Mouse (Mus musculus): ENCODE measurements at regions not wholly inside any gene's neighbourhood (a gene's known extent, or its start where the extent isn't known, plus 50 kb on each side); places are given as distances from the start of the nearest gene placed in this dataset.

DNA sequence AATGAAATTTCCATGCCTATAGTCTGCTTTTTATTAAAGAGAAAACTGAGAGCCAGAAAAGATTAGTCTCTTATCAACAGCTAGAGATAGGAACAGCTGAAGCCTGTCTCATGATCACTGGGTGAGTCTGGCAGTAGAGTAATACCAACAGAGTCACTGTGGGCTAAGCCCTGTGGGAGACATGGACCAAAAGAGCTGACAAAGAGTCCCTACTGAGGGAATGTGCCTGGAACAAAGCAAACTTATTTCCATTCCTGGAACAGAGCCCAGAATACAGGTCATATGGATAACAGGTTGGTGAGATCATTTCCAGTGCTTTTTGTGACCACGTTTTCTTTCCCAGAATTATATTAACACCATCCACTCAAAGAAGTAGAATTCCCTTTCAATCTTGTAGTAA lies 237.4 kb downstream of the Tmsb4x start:
- DNase-seq (ENCODE audit: low read depth, low spot score), result no peak

DNA sequence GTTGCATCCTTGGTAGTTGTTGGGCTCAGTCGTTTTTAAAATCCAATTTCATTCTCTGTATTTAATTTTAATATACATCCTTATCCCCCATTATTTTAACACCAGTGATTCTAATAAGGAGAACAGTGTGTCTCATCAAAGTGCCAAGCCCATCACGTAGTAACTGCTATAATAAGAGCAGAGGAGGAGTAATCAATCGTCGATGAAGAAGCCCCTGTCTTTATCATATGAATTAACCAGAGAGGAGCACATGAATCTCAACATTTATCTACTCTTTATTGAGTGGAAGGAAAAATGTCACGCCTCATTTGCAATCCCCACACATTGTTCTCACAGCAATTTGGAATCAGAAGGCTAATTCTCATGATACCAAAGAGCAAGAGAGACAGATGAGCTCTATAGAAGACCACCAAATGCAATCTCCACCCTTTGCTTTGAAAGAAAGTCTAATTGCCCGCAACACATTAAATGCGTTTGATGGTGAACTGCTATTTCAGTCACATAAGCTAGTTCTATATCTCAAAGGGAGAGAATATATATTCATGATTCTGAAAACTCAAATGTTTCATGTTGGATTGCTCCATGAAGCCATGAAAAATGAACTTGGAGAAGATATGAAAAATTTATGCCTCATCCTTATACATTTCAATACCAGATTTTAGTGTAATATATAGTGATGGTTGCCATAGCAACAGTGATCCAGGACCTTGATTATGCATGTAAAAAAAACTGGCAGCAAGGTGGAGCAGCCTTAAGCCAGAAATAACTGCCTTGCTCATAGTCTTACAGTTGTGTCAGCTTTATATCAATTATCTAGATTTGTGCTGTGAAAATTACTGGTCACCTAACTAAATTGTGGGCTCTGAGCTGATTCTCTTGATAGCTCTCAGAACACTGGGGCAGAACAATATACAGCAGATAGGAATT lies 244.2 kb downstream of the Tmsb4x start:
- no peak for DNase-seq (ENCODE audit: low read depth, low spot score)

DNA sequence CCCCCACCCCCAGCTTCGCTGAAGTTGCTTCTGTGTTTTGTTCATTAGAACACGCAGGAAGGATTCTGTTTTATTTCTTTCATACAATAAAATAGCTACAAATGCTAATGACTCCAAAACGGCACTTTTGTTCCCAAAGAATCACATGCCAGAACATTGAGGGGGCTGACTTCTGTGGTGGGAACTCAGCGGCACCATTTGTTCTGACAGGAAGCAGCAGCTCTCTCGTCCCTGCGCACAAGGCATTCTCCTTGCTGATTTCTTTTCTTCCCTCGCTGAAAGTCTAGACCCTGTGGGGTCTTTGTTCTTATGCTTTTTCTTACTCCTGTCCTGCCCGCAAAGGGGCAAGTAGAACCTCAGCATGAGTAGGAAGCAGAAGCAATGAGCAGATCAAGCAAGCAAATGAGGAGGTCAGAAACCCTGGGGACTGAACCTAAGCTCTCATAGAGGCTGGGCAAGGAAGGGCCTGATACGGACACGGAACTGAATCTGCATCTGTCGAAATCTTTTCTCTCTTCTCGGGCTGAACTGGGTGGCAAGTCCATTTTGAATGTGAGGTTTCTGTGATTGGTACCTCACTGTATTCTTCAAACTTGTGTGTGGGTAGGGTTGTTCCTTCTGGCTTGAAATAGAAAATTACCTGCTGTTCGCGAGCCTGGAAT lies 256.5 kb downstream of the Tmsb4x start:
- DNase-seq (ENCODE audit: low read depth, low spot score), result no peak

DNA sequence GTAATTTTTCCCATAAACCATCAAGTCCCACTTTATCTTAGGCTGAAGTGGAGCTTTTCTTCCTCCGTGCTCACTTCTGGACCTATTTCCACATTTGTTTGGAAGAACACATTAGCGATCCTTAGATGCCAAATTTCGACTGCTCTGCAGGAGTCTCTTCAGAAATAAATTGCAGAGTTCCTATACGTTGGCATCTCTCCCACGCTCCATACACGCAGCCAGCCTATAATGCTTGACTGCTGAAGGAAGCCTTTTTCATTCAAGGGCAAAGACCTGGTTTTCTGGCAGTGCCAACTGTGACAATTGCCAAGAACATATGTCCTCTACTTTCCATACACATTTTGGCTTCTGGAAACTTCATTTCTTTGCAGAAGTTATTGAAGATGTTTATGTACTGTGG lies 258.1 kb downstream of the Tmsb4x start:
- DNase-seq (ENCODE audit: low read depth, low spot score), result no peak

DNA sequence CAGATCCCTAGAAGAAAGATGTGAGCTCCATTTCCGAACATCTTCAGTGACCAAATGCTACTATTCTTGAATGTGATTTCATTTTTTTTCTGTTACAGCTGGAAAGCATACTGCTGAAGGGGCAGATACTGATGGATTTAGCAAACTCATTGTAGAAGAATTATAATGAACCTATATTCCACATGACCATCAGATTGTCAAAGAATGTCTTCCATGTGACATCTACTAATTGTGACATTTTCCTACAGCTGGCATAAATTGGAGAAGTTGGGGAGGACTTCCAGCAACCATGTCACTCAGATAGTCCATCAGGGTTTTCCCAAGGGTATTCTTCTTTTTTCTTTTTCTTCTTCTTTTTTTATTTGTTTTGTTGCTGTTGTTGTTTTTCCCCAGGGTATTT lies 263.2 kb downstream of the Tmsb4x start:
- no peak for DNase-seq (ENCODE audit: low read depth, low spot score)

DNA sequence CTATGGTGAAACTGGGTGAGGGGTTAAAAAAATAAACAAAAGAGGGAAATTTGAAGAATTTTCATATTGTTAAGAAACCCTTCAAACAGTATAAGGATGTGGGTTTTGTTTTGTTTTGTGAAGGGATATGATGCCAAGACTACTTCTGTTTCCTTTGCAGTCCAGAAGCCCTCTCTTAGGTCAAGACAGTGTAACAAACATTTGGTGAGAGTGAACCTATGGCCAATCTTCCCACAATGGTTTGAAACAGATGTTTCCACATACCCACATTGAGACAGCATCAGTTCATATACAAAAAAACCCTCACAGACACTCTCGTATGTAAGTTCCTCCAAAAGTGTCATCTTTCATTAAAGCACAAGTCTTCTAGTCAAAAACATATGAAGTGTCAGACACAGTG lies 263.6 kb downstream of the Tmsb4x start:
- DNase-seq (ENCODE audit: low read depth, low spot score), result no peak

DNA sequence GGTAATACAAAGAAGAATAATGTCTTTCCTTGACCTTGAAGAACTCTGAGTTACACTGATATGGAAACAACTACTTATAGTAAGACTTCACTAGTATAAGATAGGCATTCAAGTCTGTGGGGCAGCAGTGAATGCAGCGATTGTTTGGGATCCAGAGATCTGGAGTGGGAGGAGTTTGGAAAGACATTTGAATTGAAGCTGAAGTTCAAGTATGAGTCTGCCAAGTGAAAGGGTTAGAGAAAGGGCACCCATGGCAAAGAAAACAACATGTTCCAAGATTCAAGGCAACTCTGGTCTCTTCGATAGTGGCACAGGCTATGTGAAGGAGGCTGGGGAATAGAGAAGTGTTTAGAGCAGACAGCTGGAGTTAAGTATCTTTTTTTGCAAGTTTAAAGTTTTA lies 275.3 kb downstream of the Tmsb4x start:
- no peak for DNase-seq (ENCODE audit: low read depth, low spot score)

DNA sequence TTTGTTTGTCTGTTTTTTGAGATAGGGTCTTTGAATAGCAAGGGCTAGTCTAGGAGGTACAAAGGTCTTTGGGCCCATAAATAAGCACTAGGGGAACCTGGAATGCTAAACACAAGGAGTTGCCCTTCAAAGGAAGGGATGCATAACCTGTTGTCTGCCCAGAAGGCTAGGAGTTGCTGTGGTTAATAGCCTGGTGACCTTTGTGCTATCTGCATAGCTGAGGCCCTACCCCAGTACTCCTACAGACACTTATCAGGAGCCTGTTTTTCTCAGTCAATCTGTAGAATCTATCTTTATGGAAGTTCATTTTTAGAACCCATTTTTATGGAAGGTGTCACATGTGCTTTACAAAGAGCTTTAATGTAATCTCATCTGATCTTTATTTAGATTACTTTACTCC lies 276.6 kb downstream of the Tmsb4x start:
- DNase-seq (ENCODE audit: low read depth, low spot score), result no peak

DNA sequence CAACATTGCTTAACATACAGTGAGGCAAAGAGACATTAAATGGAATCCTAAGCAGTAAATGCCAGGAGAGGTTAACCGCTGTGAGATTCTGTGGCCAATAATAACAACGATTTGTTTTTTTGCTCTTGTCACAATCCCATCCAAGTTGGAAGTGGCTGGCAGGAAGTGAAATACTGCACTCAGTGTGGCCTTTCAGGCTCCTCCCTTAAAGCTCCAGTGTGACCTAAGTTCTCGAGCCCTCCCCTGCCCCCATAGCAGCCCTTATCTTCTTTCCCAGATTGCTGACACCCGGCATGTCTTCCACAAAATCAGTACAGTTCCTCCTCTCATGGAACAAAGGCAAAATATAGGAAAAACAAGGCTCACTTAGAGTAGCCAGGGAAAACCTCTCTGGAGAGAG lies 278.1 kb downstream of the Tmsb4x start:
- DNase-seq (ENCODE audit: low read depth, low spot score), result no peak

DNA sequence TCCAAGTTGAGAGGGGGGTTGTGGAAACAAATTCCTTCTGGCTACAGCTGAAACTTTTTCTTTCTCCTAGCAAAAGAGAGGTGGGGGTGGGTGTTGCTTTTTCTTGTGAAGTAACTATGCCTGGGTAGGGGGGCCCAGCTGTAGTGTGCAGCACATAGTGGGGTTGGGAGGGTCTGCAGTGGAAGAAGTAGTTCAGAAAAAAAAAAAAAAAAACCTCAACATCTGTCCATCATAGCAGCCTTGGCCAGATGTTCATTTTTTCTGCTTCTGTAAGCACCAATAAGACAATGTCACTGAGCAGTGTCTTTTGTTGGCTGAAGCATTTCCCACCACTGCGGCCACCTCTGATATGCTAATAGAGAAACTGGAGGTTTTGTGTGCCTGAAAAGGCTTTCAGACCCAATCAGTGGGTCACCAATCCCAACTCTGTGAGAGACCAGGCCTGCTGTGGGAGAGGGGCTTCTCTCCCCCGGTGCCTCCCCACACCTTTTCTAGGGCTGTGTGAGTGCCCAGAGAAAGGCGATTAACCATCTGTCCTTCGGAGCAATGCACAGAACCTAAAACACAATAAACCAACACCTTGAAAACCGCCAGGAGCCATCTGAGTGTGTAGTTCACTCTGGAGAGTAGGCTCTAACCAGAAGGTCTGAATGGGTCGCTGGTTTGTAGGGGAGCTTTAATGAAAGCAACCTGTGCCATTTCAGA lies 279.2 kb downstream of the Tmsb4x start:
- DNase-seq (ENCODE audit: low read depth, low spot score), result no peak

DNA sequence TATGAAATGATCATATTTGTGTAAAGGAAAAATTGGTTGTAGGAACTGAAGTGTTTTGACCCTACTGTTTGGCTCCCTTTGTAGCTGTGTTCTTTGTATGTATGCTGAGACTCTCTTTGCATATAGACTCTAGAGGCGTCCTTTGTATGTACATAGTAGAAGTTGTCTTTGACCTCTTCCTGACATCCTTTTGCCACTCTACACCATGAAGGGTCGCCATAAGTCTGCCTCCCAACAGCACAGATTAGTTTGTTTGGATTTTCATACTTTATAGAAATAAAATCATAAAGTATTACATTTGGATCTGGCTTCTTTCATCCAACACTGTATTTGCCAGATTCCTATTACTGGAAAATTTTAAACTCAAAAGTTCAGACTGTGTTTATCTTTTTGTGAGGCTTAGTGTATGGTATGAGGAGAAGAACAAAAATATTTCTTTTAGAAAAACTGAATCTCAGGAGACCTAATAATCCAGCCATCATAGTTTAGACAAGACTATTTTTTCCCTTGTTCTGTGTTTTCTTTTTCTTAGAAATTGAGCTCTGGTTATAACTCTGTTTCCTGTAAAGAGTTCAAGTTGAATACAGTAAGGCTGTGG lies 293.7 kb downstream of the Tmsb4x start:
- no peak for DNase-seq (ENCODE audit: low read depth, low spot score)

DNA sequence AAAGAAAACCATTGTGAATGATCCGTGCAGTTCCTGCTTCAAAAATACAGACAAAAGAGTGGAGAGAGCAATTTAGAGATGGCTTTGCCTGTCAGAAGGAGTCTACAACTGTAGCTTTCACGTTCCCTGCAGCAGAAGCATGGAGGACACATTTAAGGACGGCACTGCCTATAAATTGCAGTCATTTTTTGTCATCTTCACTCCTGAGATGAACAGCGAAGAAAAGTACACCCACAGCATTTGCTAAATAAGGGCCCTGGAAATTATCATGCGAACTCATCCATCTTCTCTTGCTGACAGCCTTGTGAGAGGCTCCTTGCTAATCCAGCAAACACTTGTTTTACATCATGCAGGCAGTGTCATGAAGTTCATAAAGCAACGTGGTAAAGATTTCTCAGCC lies 302.5 kb downstream of the Tmsb4x start:
- no peak for DNase-seq (ENCODE audit: low read depth, low spot score)

DNA sequence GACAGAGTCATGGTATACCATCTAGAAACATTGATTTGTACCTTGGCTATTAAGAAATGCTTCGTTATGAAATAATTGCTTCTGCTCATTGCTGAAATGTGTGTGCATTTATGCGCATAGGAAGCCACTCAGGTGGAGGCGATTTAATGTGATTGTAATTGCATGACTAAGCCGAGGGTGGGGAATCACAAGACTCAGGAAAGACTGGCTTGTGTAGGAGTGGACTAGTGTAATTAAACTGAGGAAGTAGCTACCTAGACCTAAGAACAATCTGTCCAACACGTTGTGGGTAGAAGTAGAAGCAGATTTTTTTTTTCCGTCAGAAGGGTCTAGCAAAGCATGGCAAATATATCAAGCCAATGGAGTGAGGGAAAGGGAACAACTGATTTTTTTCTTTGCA lies 308.4 kb downstream of the Tmsb4x start:
- no peak for DNase-seq (ENCODE audit: low read depth, low spot score)

DNA sequence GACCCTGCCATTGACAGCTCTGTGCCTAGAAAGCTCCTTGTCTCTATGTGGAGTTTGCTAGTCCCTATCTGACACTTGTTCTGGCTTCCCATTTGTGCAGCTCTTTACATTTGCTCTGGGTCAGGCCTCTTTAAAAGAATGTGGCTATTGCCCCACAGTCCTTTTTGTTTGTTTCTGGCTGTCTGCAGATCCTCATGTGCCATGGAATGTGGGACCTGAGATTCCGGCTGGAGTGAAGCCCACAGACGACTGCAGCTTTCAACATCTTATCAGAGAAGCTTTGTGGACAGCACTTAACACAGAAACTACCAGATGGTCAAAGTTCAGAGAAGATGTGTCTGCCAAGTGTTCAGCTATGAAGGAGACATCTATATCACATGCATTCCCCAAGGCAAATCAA lies 309.7 kb upstream of the Egfl6 start:
- no peak for DNase-seq (ENCODE audit: low read depth, low spot score)

DNA sequence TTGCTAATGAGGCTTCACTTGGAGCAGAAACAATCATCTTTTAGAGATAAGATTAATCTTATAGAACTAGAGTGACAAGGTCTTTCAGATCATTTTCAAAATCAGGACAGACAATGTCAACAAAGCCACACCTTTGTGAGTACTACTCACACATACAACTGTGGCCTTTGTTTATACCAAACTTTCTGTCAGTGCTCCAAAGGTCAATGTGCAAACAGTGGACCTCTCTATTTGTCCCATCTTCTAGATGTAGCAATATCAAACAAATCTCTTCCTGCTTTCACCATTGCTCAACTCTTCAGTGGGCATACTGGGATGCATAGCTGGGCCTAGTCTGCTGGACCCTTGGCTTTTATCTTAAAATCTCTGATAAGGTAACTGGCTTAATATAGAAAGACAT lies 300.9 kb upstream of the Egfl6 start:
- no peak for DNase-seq (ENCODE audit: low read depth, low spot score)

DNA sequence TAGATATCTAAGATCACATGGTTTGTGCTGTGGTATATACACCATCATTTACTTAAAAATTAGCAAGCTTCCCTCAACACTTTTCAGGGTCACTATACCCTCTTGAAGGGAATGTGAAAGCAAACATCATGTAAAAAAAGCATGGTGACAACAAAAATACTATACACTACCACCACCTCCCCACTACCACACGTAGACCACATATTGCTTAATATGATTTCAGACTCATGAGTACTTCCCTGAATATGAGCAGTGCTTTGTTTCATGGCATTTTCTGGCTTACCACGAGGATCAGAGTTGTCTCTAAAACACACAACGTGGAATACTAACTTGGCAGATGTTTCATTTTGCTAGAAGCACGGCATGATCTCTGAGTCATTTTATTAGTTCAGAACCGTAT lies 284.0 kb upstream of the Egfl6 start:
- DNase-seq (ENCODE audit: low read depth, low spot score), result no peak

DNA sequence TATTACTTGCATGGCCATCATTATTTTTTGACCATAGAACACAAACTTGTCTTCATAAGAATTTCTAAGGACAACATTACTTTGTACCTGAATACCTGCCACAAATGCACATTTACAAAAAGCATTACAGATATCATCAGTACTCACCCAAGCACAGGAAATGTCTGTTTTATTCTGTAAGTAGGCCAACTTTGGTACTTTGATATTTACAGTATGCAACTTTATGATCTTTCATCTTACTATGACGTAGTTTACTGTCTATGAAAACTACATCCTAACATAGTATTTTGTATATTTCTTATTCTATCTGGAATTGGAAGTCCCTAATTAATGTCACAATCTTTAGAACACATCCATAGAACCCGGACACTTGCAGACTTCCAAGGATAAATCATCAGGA lies 282.2 kb upstream of the Egfl6 start:
- DNase-seq (ENCODE audit: low read depth, low spot score), result no peak
